Mouse (Mus musculus) neural tube, embryonic 14.5 days (tissue): Measurements from ENCODE around the gene Cadps. TPM values are rescaled to one million over a fixed set of nuclear protein-coding genes. Genes with fewer than 3 reads are reported as not detected.

Experiments
- ATAC-seq: fragments of 200-750 bp; cut with Nextera tagmentation; 2 replicates; pipeline ENCODE4 v1.8.0; 2017; ENCODE audit warnings: low read depth, mild to moderate bottlenecking, moderate TSS enrichment, moderate library complexity
- H3K27ac ChIP-seq: fragments of 300-500 bp; sonication (generic); 2 replicates; pipeline ENCODE4 v1.5.1; 2014; ENCODE audit warnings: low read depth, mild to moderate bottlenecking, control low read depth, low read length, moderate library complexity, mixed read lengths
- H3K27me3 ChIP-seq: fragments of 300-500 bp; sonication (generic); 2 replicates; pipeline ENCODE4 v1.6.1; 2014; ENCODE audit warnings: low read length; ENCODE audit not compliant: control insufficient read depth, insufficient read depth
- H3K36me3 ChIP-seq: fragments of 300-500 bp; sonication (generic); 2 replicates; pipeline ENCODE4 v1.6.1; 2014; ENCODE audit warnings: low read length, mixed read lengths; ENCODE audit not compliant: control insufficient read depth, insufficient read depth
- H3K4me1 ChIP-seq: fragments of 300-500 bp; sonication (generic); 2 replicates; pipeline ENCODE4 v1.6.1; 2014; ENCODE audit warnings: low read length; ENCODE audit not compliant: control insufficient read depth, insufficient read depth
- H3K4me2 ChIP-seq: fragments of 300-500 bp; sonication (generic); 2 replicates; pipeline ENCODE4 v1.6.1; 2014; ENCODE audit warnings: mild to moderate bottlenecking, low read depth, low read length, control low read depth
- H3K4me3 ChIP-seq: fragments of 300-500 bp; sonication (generic); 2 replicates; pipeline ENCODE4 v1.5.1; 2014; ENCODE audit warnings: low read depth, low read length, control low read depth, mixed read lengths
- H3K9ac ChIP-seq: fragments of 300-500 bp; sonication (generic); replicated peaks from 2 replicates; pipeline ENCODE4 v1.6.1; 2014; ENCODE audit warnings: low read depth, mild to moderate bottlenecking, control low read depth, low read length, mixed read lengths
- H3K9me3 ChIP-seq: fragments of 300-500 bp; sonication (generic); 2 replicates; pipeline ENCODE4 v1.6.1; 2016; ENCODE audit warnings: low read length; ENCODE audit not compliant: control insufficient read depth
- WGBS: fragments of 180-500 bp; shearing (Covaris S2); extraction: QIAGEN DNeasy Blood & Tissue Kit; methylation state at CpG from one replicate; pipeline ENCODE4 v1.1.7; 2014; 5-methylcytosine and 5-hydroxymethylcytosine counted together
- polyA plus RNA-seq: library from polyadenylated mRNA; unstranded; fragments of >200 nt; fragmentation: Nextera tagmentation; extraction: Ambion mirVana; gene quantifications from 2 replicates; pipeline ENCODE4 v1.2.1, GENCODE M21; 2014

Cadps gene
- polyA plus RNA-seq, 1 experiment from 2014 or later, result 86.2 TPM

DNA sequence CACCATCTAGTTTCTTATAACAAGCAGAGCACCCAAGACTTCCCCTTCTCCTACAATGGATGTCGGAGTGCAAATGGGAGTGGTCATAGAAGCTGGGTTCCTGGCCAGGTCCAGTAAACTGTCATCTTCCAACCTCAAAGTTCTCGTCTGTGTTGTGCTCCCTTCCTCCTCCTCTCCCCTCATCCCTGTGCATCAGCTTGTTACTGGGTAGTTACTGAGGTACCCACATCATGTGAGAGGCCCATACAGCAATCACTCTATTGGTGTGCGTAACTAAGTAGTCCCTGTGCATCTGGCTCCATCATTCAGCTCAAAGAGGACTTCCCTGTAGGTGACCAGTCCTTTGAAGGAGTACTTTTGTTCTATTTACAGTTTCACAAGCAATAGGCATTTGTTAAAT, 292.3 kb downstream of the Cadps start:
- 63% methylated on average over 3 of the region's 3 CpGs for WGBS
- Histone ChIP-seq H3K4me1 (0 out of 2 replicates have a peak, but pooled peaks cover 3% of the 10 kb centered on the region), H3K9me3 (no peaks in the 10 kb centered on the region), H3K27me3 (no peaks in the 10 kb centered on the region), H3K4me2 (no peak overlapping the region), H3K9ac (no peak overlapping the region), H3K4me3 (no peak overlapping the region), H3K27ac (no peak overlapping the region), H3K36me3 (peaks cover 12% of the 10 kb centered on the region)
- ATAC-seq, result peak; percentile 42; the same call in 1 of the 2 replicates

DNA sequence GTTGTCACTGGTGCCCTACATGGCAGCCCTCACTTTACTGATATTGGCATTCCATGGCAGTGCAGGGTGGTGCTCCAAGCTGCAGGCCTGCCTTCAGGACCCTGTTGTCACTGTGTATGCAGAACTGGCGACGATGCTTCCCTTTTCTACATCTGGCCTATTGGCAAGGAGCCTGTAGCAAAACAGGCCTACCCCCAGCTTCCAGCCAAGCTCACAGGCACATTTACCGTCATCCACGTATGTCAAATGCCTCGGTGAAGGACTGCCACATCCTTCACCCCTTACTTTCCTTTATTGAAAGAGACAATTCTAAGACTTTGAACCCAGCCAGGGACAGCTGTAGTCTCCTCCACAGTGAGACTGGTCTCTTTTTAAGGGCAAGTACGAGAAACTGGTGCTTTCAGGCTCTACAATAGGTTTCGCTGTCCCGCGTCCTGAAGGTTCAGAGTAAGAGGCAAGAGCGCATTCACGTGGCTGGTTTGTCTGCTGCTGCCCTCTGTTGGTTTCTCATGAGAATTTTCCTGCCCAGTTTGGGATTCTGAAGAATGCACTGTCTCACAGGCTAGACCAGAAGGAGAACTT, 292.8 kb downstream of the Cadps start:
- WGBS, result 7% methylated on average over 11 of the region's 11 CpGs
- no peak overlapping the region for H3K27ac ChIP-seq
- peaks cover 12% of the 10 kb centered on the region for H3K36me3 ChIP-seq
- H3K4me2 ChIP-seq, result peak overlapping the region; percentile 33; the same call in 1 of the 2 replicates
- H3K27me3 ChIP-seq, result no peaks in the 10 kb centered on the region
- H3K4me1 ChIP-seq, result 0 out of 2 replicates have a peak, but pooled peaks cover 3% of the 10 kb centered on the region
- peak; percentile 68 for ATAC-seq
- no peak overlapping the region for H3K4me3 ChIP-seq
- no peak overlapping the region for H3K9ac ChIP-seq
- no peaks in the 10 kb centered on the region for H3K9me3 ChIP-seq

DNA sequence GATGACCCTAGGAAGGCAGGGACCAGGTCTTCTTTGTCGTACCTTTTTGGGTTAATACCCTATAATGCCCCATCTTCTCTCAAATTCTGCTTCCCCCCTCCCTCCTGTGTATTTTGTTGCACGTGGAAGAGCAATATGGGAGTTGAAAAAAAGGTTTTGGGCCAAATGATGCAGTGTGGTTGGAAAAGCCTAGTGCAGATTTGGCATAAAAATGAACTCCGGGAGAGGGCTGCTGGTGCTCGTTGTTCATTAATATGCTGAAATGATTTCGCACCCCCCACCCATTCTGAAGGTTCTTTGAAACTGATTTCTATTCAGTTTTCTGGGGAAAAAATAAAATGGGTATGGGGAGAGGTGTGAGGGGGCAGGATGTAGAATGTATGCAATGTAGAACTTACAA, 295.6 kb downstream of the Cadps start:
- 74% methylated on average over 5 of the region's 5 CpGs for WGBS
- ATAC-seq, result no peak

DNA sequence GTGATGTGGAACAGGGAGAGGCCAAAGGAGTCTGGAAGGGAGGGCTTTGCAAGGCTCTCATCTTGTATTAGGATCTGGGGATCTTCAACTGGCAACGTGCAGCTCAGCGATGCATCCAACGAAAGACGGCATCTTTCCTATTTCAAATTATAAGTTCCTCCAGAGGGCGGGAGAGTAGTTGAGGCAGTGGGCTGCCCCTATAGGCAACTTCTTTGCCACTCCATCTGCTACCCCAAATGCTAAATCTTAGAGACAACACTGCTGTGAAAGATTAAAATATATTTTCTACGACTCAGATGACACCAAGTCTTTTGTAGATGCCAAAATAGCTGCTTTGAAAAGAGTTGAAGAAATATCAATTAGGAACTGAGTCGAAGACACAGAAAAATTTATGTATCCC, 315.9 kb downstream of the Cadps start:
- WGBS, result 90% methylated on average over 7 of the region's 7 CpGs
- H3K9me3 ChIP-seq, result no peaks in the 10 kb centered on the region
- H3K36me3 ChIP-seq, result no peaks in the 10 kb centered on the region
- no peak for ATAC-seq
- no peak overlapping the region for H3K27ac ChIP-seq
- H3K27me3 ChIP-seq, result no peaks in the 10 kb centered on the region
- H3K4me2 ChIP-seq, result no peak overlapping the region
- no peak overlapping the region for H3K4me3 ChIP-seq
- H3K9ac ChIP-seq, result no peak overlapping the region
- no peaks in the 10 kb centered on the region for H3K4me1 ChIP-seq

More for the DNA sequence above, 295.6 kb downstream of the Cadps start:
- H3K9me3 ChIP-seq, result no peaks in the 10 kb centered on the region
- no peaks in the 10 kb centered on the region for H3K27me3 ChIP-seq
- 0 out of 2 replicates have a peak, but pooled peaks cover 3% of the 10 kb centered on the region for H3K4me1 ChIP-seq
- no peak overlapping the region for H3K27ac ChIP-seq
- H3K4me3 ChIP-seq, result no peak overlapping the region
- no peak overlapping the region for H3K4me2 ChIP-seq
- no peak overlapping the region for H3K9ac ChIP-seq
- H3K36me3 ChIP-seq, result peaks cover 17% of the 10 kb centered on the region

DNA sequence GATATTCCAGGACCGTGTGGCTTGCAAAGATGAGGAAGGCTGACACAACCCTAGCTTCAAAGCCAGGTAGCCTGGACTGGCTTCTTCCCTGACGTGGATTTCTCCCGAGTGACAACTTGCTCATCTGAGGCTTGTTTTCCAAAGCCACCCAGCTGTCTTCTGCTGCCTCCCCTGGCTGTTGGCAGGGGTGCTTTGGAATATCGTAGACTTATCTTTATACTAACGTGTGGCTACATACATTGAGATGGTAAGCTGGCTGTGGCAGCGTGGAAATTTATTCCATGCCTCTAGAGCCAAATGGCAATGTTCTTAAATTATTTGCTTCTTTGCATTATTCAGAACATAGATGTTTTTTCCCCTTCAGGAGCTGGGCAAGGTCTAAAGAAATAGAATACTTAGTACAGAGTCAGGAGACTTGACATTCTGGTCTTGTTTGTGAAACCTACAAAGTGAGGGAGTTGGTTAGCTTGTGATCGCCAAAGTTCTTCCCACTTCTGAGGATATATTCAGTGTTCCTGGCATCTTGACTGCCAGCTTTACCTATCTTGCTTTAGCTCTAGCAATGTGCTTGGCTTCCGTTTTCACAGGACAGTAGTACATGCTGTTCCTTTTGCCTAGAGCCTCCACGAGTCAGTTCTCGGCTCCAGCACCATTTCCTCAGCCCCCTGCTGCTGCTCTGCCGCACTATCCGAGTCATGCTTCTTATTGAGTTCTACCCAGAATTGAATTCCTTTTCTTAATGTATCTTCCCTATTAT, 318.5 kb downstream of the Cadps start:
- H3K9ac ChIP-seq, result no peak overlapping the region
- H3K4me2 ChIP-seq, result no peak overlapping the region
- ATAC-seq, result no peak
- WGBS, result 83% methylated on average over 12 of the region's 12 CpGs
- no peak overlapping the region for H3K27ac ChIP-seq
- no peak overlapping the region for H3K4me3 ChIP-seq
- 0 out of 2 replicates have a peak, but pooled peaks cover 5% of the 10 kb centered on the region for H3K36me3 ChIP-seq
- no peaks in the 10 kb centered on the region for H3K27me3 ChIP-seq
- no peaks in the 10 kb centered on the region for H3K9me3 ChIP-seq
- H3K4me1 ChIP-seq, result no peaks in the 10 kb centered on the region

GRCm38 (mm10) chr14:12462206-12462605, 360.7 kb downstream of the Cadps start:
- 75% methylated on average over 4 of the region's 4 CpGs for WGBS
- Histone ChIP-seq H3K9me3 (no peaks in the 10 kb centered on the region), H3K36me3 (no peaks in the 10 kb centered on the region; the same call in 1 of the 2 replicates), H3K4me2 (no peak overlapping the region), H3K4me3 (no peak overlapping the region), H3K9ac (no peak overlapping the region), H3K4me1 (no peaks in the 10 kb centered on the region), H3K27ac (no peak overlapping the region), H3K27me3 (no peaks in the 10 kb centered on the region)
- no peak for ATAC-seq

GRCm38 (mm10) chr14:12459700-12460099, 363.2 kb downstream of the Cadps start:
- H3K4me3 ChIP-seq, result no peak overlapping the region
- no peak for ATAC-seq

DNA sequence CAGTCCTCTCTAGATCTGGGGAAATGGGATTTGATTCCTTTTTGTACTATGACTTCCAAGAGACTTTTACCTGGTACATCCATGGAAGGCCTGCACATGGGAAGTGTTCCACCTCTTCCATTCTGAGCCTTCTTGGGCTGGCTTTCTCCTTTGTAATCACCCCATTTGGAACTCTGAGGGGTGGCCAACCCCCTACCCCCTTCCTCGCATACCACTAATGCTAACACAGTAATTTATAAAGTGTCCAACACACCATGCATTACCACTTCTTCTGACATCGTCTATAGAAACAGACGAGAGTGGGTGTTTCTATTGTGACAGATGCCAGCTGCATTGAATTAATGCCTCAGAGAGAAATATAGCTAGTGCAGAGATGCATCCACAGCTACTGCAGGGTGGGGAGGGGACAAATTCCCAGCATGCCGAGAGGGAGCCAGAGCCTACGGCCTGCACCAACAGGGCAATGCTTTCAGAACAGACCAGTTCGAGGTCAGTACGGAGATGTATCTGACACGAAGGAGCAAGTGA, 367.8 kb downstream of the Cadps start:
- no peaks in the 10 kb centered on the region for H3K4me1 ChIP-seq
- H3K27me3 ChIP-seq, result no peaks in the 10 kb centered on the region
- H3K4me3 ChIP-seq, result no peak overlapping the region
- H3K27ac ChIP-seq, result no peak overlapping the region
- H3K9ac ChIP-seq, result no peak overlapping the region
- H3K9me3 ChIP-seq, result no peaks in the 10 kb centered on the region
- no peak for ATAC-seq
- H3K4me2 ChIP-seq, result no peak overlapping the region
- 52% methylated on average over 8 of the region's 8 CpGs for whole genome bisulfite sequencing
- 0 out of 2 replicates have a peak, but pooled peaks cover 3% of the 10 kb centered on the region for H3K36me3 ChIP-seq

More at GRCm38 (mm10) chr14:12459700-12460099, 363.2 kb downstream of the Cadps start:
- H3K9ac ChIP-seq, result no peak overlapping the region
- 0 out of 2 replicates have a peak overlapping the region, but pooled peaks have one; percentile 2 for H3K27ac ChIP-seq
- H3K36me3 ChIP-seq, result no peaks in the 10 kb centered on the region
- H3K4me1 ChIP-seq, result no peaks in the 10 kb centered on the region
- WGBS, result 55% methylated on average over 7 of the region's 7 CpGs
- no peak overlapping the region for H3K4me2 ChIP-seq
- no peaks in the 10 kb centered on the region for H3K27me3 ChIP-seq
- no peaks in the 10 kb centered on the region for H3K9me3 ChIP-seq

DNA sequence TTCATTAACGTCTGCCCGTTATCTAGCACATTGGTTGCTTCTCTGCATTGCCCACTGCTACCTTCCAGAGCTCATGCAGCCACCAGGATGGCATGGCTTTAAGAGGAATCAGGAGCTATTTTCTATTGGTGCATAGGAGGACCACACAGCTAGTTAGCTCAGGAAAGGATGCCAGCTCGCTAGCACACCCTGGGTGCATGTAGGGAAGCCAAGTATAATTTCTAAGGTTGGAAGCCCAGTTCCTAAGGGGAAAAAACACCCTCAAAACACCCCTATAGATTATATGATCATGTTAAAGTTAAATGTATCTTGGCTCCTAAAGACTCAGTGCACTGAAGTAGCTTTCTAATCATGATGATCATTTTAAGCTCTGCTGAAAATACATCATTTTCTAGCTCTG, 372.1 kb downstream of the Cadps start:
- WGBS, result 77% methylated on average over 3 of the region's 3 CpGs
- Histone ChIP-seq H3K9me3 (no peaks in the 10 kb centered on the region), H3K4me1 (no peaks in the 10 kb centered on the region), H3K4me3 (no peak overlapping the region), H3K9ac (no peak overlapping the region), H3K36me3 (0 out of 2 replicates have a peak, but pooled peaks cover 3% of the 10 kb centered on the region), H3K27me3 (no peaks in the 10 kb centered on the region), H3K27ac (no peak overlapping the region), H3K4me2 (no peak overlapping the region)
- no peak for ATAC-seq
